Mouse (Mus musculus) E14TG2a.4 (cell line): ENCODE data around the gene Pnmt.

Experiments
- H3K27me3 ChIP-seq: 2 replicates; pipeline ENCODE4 v1.6.1; 2014; ENCODE audit warnings: low read length, control low read depth; ENCODE audit not compliant: insufficient read depth
- H3K36me3 ChIP-seq: 2 replicates; pipeline ENCODE4 v1.6.1; 2014; ENCODE audit warnings: low read length, control low read depth; ENCODE audit not compliant: insufficient read depth
- H3K4me1 ChIP-seq: replicated peaks from 2 replicates; pipeline ENCODE4 v1.6.1; 2014; ENCODE audit warnings: low read depth, low read length, control low read depth
- H3K4me3 ChIP-seq: replicated peaks from 2 replicates; pipeline ENCODE4 v1.5.1; 2014; ENCODE audit warnings: mild to moderate bottlenecking, low read length
- H3K9me3 ChIP-seq: 2 replicates; pipeline ENCODE4 v1.6.1; 2014; ENCODE audit warnings: low read length, control low read depth
- CTCF ChIP-seq: conservative IDR thresholded peaks from 2 replicates; pipeline ENCODE4 v1.5.1; 2014; ENCODE audit warnings: low read length
- NANOG ChIP-seq: IDR thresholded peaks from 2 replicates; pipeline ENCODE4 v1.6.1; 2014; ENCODE audit warnings: borderline replicate concordance, low read length, mixed read lengths
- POU5F1 ChIP-seq: IDR thresholded peaks from 2 replicates; pipeline ENCODE4 v1.6.1; 2014; ENCODE audit warnings: low read length, borderline replicate concordance

Pnmt gene

DNA sequence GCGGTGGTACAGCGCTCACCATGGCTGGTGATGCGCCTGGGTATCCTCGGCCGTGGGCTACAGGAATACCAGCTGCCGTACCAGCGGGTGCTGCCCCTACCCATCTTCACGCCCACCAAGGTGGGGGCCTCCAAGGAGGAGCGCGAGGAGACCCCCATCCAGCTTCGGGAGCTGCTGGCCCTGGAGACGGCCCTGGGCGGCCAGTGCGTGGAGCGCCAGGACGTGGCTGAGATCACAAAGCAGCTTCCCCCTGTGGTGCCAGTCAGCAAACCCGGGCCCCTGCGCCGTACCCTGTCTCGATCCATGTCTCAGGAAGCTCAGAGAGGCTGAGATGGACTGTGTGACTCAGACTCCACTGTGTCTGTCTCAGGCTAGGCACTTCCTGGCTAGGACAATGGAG is 2.0 kb upstream of the Pnmt start:
- H3K4me3 ChIP-seq = peak overlapping the region; percentile 66
- no peak for TF ChIP-seq POU5F1
- TF ChIP-seq NANOG = no peak
- H3K36me3 ChIP-seq = peaks cover 17% of the 10 kb centered on the region
- H3K27me3 ChIP-seq = peaks cover 65% of the 10 kb centered on the region
- H3K9me3 ChIP-seq = no peaks in the 10 kb centered on the region
- peaks cover 68% of the 10 kb centered on the region for H3K4me1 ChIP-seq

DNA sequence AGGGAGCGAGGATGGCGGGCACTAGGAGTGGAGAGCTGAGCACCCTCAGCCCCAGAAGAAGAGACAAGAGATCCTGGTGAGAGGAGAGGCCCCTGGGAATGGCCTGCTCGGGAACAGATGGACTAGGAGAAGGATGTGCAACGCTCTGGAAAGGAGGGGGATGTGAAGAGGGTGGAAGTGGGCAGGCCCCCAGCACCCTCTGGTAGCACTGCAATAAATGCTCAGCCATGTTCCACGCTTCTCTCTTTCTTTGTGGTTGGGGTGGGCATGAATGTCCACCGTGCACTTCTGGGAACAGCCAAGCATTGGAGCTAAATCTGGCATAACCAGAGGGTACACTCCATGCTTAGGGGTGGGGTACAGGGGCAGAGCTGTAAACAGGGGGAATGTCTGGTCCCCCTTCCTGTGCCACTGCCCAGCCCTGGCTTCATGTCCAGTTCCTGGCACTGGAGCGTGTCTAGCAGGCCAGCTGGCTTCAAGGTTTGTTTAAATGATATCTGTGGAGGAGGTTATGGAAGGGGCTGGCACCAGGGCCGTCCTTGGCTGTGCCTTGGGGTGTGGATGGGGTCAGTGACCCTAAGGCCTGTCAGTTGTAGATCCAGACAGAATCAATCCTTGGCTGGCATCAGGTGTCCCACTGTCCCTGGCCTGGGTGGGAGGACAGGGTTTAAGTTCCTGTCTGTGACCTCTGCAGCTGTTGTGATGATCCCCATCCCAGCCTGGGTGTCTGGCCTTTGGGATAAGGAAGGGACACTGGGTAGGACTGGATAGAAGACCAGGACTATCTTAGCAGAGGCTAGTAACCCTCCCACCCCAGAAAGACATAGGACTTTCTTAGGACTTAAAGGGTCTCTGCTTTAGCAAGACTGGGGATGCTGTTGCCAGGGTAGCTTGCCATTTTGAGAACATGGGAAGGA is 1.3 kb upstream of the Pnmt start:
- H3K27me3 ChIP-seq = peaks cover 66% of the 10 kb centered on the region

DNA sequence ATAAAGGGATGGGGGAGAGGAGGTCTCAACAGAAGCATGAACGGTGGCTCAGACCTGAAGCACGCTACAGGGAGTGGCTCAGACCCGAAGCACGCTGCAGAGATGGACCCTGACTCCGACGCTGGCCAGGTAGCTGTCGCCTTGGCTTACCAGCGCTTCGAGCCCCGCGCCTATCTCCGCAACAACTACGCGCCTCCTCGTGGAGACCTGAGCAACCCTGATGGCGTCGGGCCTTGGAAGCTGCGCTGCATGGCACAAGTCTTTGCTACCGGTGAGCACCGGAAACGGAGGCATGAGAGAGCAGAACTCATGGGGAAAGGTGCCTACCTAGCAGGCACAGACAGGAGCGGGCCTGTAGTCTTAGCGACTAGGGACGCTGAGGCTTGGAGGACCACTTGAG is 346 bp downstream of the Pnmt start:
- Histone ChIP-seq H3K36me3 (no peaks in the 10 kb centered on the region), H3K9me3 (no peaks in the 10 kb centered on the region), H3K4me3 (peak overlapping the region; percentile 62), H3K27me3 (peaks cover 74% of the 10 kb centered on the region), H3K4me1 (peaks cover 72% of the 10 kb centered on the region)
- no peak for TF ChIP-seq NANOG
- no peak for TF ChIP-seq CTCF
- no peak for TF ChIP-seq POU5F1

More for the DNA sequence above, 1.3 kb upstream of the Pnmt start:
- Histone ChIP-seq H3K4me1 (peaks cover 68% of the 10 kb centered on the region), H3K36me3 (peaks cover 9% of the 10 kb centered on the region), H3K4me3 (peak overlapping the region; percentile 66), H3K9me3 (no peaks in the 10 kb centered on the region)
- TF ChIP-seq POU5F1 (no peak), CTCF (no peak), NANOG (no peak)

DNA sequence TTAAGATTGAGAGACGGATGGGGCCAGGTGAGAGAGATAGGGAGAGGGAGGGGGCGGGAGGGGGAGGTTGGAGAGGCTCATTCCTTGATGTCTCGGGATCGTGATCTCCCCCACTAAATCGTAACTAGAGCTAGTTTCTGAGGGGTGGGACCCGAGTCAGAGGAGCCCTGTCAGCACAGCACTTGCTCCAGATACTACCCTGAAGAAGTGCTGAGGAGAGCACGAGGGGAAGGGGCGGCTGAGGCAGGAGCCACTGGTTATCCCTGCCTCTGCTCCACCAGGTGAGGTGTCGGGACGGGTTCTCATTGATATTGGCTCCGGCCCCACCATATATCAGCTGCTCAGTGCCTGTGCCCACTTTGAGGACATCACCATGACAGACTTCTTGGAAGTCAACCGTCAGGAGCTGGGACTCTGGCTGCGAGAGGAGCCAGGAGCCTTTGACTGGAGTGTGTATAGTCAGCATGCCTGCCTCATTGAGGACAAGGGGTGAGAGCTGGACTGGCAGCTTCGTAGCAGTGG is 867 bp downstream of the Pnmt start:
- peaks cover 70% of the 10 kb centered on the region for H3K27me3 ChIP-seq
- no peaks in the 10 kb centered on the region for H3K36me3 ChIP-seq
- H3K4me3 ChIP-seq = peak overlapping the region; percentile 62; the same call in 1 of the 2 replicates
- H3K4me1 ChIP-seq = peaks cover 74% of the 10 kb centered on the region
- no peak for TF ChIP-seq CTCF
- no peak for TF ChIP-seq NANOG
- TF ChIP-seq POU5F1 = no peak
- no peaks in the 10 kb centered on the region for H3K9me3 ChIP-seq

DNA sequence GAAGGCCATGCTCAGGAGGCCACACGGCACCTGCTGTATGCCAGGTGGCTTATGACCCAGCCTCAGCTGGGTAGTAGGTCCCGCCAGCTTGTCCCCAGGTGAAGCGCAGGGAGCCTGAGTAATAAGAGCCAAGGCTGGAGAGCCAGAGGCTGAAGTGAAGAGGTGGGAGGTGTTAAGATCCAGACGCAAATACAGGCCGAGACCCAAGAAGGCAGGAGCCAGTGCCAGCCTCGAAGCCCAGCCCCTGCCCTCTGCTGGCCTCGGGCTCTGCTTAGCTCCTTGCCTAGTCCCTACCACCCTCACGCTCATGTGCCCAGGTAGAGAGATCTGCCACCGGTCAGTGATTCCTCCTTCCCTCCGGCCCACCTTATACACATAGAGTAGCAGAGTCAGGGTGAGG is 2.0 kb downstream of the Pnmt start:
- H3K4me1 ChIP-seq = peaks cover 81% of the 10 kb centered on the region
- TF ChIP-seq POU5F1 = no peak
- TF ChIP-seq NANOG = no peak
- no peak for TF ChIP-seq CTCF
- no peaks in the 10 kb centered on the region for H3K9me3 ChIP-seq
- no peaks in the 10 kb centered on the region for H3K36me3 ChIP-seq
- no peak overlapping the region for H3K4me3 ChIP-seq
- peaks cover 66% of the 10 kb centered on the region for H3K27me3 ChIP-seq

DNA sequence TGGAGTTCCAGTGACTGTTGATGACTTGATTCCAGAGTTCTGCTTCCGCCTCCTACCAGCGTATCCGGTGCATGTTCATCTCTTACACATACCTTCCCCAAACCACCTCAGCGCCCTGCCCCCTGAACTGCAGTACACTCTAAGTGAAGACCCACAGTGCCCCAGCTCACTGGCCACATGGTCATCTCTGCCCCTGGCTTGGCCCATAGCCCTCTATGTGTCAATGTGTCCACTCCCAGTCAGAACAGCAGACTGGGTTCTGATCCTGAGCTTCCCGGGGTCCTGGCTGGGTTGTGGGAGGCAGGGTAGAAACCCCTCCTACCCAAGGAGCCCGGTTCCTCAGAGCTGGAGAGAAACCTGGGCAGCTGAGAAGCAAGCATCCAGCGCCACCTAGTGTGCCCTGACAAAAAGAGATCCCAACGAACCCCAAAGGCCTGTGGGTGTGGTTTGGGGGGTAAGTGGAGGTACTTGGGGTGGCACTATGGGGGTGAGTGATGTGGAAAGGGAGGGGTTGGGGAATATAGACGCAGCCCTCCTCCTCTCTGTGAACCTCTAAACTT is 3.1 kb downstream of the Pnmt start:
- peaks cover 55% of the 10 kb centered on the region for H3K27me3 ChIP-seq
- no peaks in the 10 kb centered on the region for H3K9me3 ChIP-seq
- H3K4me1 ChIP-seq = peaks cover 77% of the 10 kb centered on the region
- H3K4me3 ChIP-seq = no peak overlapping the region
- H3K36me3 ChIP-seq = no peaks in the 10 kb centered on the region
- TF ChIP-seq POU5F1 = no peak
- peak; percentile 46 for TF ChIP-seq CTCF

DNA sequence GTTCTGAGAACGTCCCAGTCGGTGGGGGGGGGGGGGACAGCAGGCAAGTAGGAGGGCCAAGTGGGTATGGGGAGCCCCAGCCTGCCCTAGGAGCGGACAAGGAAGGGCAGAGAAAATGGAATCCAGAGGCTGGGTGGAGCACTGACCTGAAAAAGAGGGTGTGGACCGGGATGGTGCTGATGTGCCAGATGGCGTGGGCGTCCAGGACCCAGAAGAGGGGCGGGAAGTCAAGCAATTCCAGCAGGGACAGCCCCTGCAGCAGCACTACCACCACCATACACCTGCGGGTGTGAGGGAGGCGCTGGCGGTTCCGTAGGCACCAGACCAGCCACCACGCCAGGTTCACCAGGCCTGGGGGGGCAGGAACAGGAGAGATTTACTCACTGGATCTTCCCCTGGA is 3.9 kb downstream of the Pnmt start:
- no peaks in the 10 kb centered on the region for H3K36me3 ChIP-seq
- peaks cover 47% of the 10 kb centered on the region for H3K27me3 ChIP-seq

DNA sequence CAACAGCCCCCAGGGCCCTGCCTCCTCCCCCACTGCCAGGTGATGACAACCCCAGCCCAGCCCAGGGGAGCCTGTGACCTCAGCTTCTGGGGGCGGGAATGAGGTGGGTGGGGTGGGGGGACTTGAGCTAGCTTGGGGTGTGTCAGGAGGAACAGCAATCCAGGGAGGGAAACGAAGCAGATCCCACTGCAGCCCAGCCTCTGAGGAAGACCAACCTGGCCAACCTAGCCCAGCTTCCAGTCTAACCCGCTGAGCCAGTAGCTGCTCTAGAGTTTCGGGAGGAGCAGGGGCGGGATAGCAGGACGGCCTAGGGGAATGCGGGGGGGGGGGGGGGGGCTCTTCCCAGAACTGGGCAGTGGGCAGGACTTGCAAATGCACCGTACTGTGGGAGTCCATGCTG is 5.8 kb downstream of the Pnmt start:
- H3K4me3 ChIP-seq = peak overlapping the region; percentile 26; the same call in 1 of the 2 replicates
- H3K9me3 ChIP-seq = no peaks in the 10 kb centered on the region
- TF ChIP-seq POU5F1 (no peak), NANOG (no peak), CTCF (no peak)
- peaks cover 64% of the 10 kb centered on the region for H3K4me1 ChIP-seq
- H3K27me3 ChIP-seq = peaks cover 28% of the 10 kb centered on the region
- no peaks in the 10 kb centered on the region for H3K36me3 ChIP-seq

More for the DNA sequence above, 3.9 kb downstream of the Pnmt start:
- TF ChIP-seq NANOG (no peak), CTCF (no peak), POU5F1 (no peak)
- no peaks in the 10 kb centered on the region for H3K9me3 ChIP-seq
- H3K4me1 ChIP-seq = peaks cover 70% of the 10 kb centered on the region
- H3K4me3 ChIP-seq = no peak overlapping the region
